Mouse (Mus musculus): ENCODE results near the gene Ngef. TPM values are rescaled to one million over a fixed set of nuclear protein-coding genes. Genes with fewer than 3 reads are reported as not detected.
"Not testable (repeated sequence)": the region's sequence is repeated elsewhere in the genome, so short reads cannot be mapped to it uniquely, and the experiment has no call there.

The Ngef gene
- polyA plus RNA-seq, 1 experiment from 2014 or later = 8.9 TPM

- Histone ChIP-seq H3K4me2 (peak overlapping the region; percentile 98), H3K4me1 (replicated peaks) (peaks cover 16% of the 10 kb centered on the region), H3K36me3 (no peaks in the 10 kb centered on the region), H3K4me3 (peak overlapping the region; percentile 74), H3K9ac (peak overlapping the region; percentile 85), H3K27me3 (peaks cover 44% of the 10 kb centered on the region), H3K9me3 (no peaks in the 10 kb centered on the region), H3K27ac (replicated peaks) (no peak overlapping the region)
- WGBS = 19% methylated on average over 26 of the region's 26 CpGs
- no peak; the same call in 1 of the 2 replicates for ATAC-seq (ENCODE audit: low read depth)
Observed at GRCm38 (mm10) chr1:87508591-87509560, 64.8 kb downstream of the Ngef start.

- no peaks in the 10 kb centered on the region for H3K36me3 ChIP-seq
- H3K27ac ChIP-seq (replicated peaks) = no peak overlapping the region
- peaks cover 16% of the 10 kb centered on the region for H3K4me1 ChIP-seq (replicated peaks)
- peaks cover 44% of the 10 kb centered on the region for H3K27me3 ChIP-seq
- ATAC-seq (ENCODE audit: low read depth) = no peak
- 56% methylated on average over 6 of the region's 6 CpGs for WGBS
- H3K9ac ChIP-seq = no peak overlapping the region
- no peak overlapping the region for H3K4me2 ChIP-seq
- H3K9me3 ChIP-seq = no peaks in the 10 kb centered on the region
- no peak overlapping the region for H3K4me3 ChIP-seq
Observed at GRCm38 (mm10) chr1:87507857-87508256, 65.8 kb downstream of the Ngef start.

GRCm38 (mm10) chr1:87505524-87505923 is 68.1 kb downstream of the Ngef start:
- Histone ChIP-seq H3K4me1 (replicated peaks) (peaks cover 14% of the 10 kb centered on the region), H3K27me3 (peaks cover 24% of the 10 kb centered on the region), H3K4me2 (no peak overlapping the region), H3K9ac (no peak overlapping the region), H3K4me3 (no peak overlapping the region), H3K27ac (replicated peaks) (no peak overlapping the region), H3K9me3 (no peaks in the 10 kb centered on the region), H3K36me3 (no peaks in the 10 kb centered on the region)
- WGBS = 91% methylated on average over 4 of the region's 4 CpGs
- no peak for ATAC-seq (ENCODE audit: low read depth)

GRCm38 (mm10) chr1:87493542-87493941 is 80.1 kb downstream of the Ngef start:
- no peaks in the 10 kb centered on the region for H3K9me3 ChIP-seq
- H3K4me2 ChIP-seq = no peak overlapping the region
- H3K27me3 ChIP-seq = no peaks in the 10 kb centered on the region
- H3K27ac ChIP-seq (replicated peaks) = no peak overlapping the region
- H3K4me3 ChIP-seq = no peak overlapping the region
- ATAC-seq (ENCODE audit: low read depth) = no peak
- no peaks in the 10 kb centered on the region for H3K36me3 ChIP-seq
- WGBS = 81% methylated on average over 4 of the region's 4 CpGs
- H3K4me1 ChIP-seq (replicated peaks) = no peaks in the 10 kb centered on the region
- no peak overlapping the region for H3K9ac ChIP-seq

GRCm38 (mm10) chr1:87492285-87492684 is 81.4 kb downstream of the Ngef start:
- Histone ChIP-seq H3K27ac (replicated peaks) (no peak overlapping the region), H3K27me3 (no peaks in the 10 kb centered on the region), H3K9me3 (no peaks in the 10 kb centered on the region), H3K4me2 (no peak overlapping the region), H3K36me3 (no peaks in the 10 kb centered on the region), H3K9ac (no peak overlapping the region), H3K4me1 (replicated peaks) (no peaks in the 10 kb centered on the region), H3K4me3 (no peak overlapping the region)
- 86% methylated on average over 3 of the region's 3 CpGs for WGBS
- no peak for ATAC-seq (ENCODE audit: low read depth)

GRCm38 (mm10) chr1:87486386-87486785 is 87.3 kb downstream of the Ngef start:
- no peaks in the 10 kb centered on the region for H3K36me3 ChIP-seq
- ATAC-seq (ENCODE audit: low read depth) = no peak

GRCm38 (mm10) chr1:87482546-87482945 is 91.1 kb downstream of the Ngef start:
- H3K9ac ChIP-seq = no peak overlapping the region
- 0 out of 2 replicates have a peak, but pooled peaks cover 5% of the 10 kb centered on the region for H3K4me1 ChIP-seq (replicated peaks)
- WGBS = 83% methylated on average over 4 of the region's 4 CpGs
- no peak overlapping the region for H3K4me2 ChIP-seq
- H3K27ac ChIP-seq (replicated peaks) = no peak overlapping the region
- no peak overlapping the region for H3K4me3 ChIP-seq
- no peak for ATAC-seq (ENCODE audit: low read depth)
- no peaks in the 10 kb centered on the region for H3K36me3 ChIP-seq
- H3K9me3 ChIP-seq = no peaks in the 10 kb centered on the region
- H3K27me3 ChIP-seq = no peaks in the 10 kb centered on the region

More at GRCm38 (mm10) chr1:87486386-87486785, 87.3 kb downstream of the Ngef start:
- Histone ChIP-seq H3K27me3 (no peaks in the 10 kb centered on the region), H3K9ac (no peak overlapping the region), H3K4me3 (no peak overlapping the region), H3K27ac (replicated peaks) (no peak overlapping the region), H3K9me3 (no peaks in the 10 kb centered on the region), H3K4me2 (no peak overlapping the region), H3K4me1 (replicated peaks) (0 out of 2 replicates have a peak, but pooled peaks cover 5% of the 10 kb centered on the region)
- WGBS = 83% methylated on average over 6 of the region's 6 CpGs

- peak overlapping the region; percentile 38 for H3K4me3 ChIP-seq
- 3% methylated on average over 41 of the region's 42 CpGs for WGBS
- H3K4me1 ChIP-seq (replicated peaks) = peaks cover 9% of the 10 kb centered on the region
- peak overlapping the region; percentile 60 for H3K9ac ChIP-seq
- ATAC-seq (ENCODE audit: low read depth) = peak; percentile 66; the same call in 1 of the 2 replicates
- no peaks in the 10 kb centered on the region for H3K36me3 ChIP-seq
- no peaks in the 10 kb centered on the region for H3K9me3 ChIP-seq
- H3K27me3 ChIP-seq = peaks cover 37% of the 10 kb centered on the region
- no peak overlapping the region for H3K27ac ChIP-seq (replicated peaks)
- H3K4me2 ChIP-seq = peak overlapping the region; percentile 73
Observed at GRCm38 (mm10) chr1:87475076-87475895, 98.4 kb downstream of the Ngef start.

GRCm38 (mm10) chr1:87472576-87472975 is 101.1 kb downstream of the Ngef start:
- 89% methylated on average over 7 of the region's 7 CpGs for WGBS

GRCm38 (mm10) chr1:87471914-87472313 is 101.8 kb downstream of the Ngef start:
- Histone ChIP-seq H3K9ac (no peak overlapping the region), H3K4me1 (replicated peaks) (peaks cover 9% of the 10 kb centered on the region), H3K4me3 (no peak overlapping the region), H3K9me3 (no peaks in the 10 kb centered on the region), H3K27me3 (peaks cover 33% of the 10 kb centered on the region), H3K4me2 (no peak overlapping the region), H3K27ac (replicated peaks) (no peak overlapping the region), H3K36me3 (no peaks in the 10 kb centered on the region)
- ATAC-seq (ENCODE audit: low read depth) = no peak
- 80% methylated on average over 7 of the region's 7 CpGs for WGBS

More at GRCm38 (mm10) chr1:87472576-87472975, 101.1 kb downstream of the Ngef start:
- no peak overlapping the region for H3K4me2 ChIP-seq
- no peak overlapping the region for H3K4me3 ChIP-seq
- H3K4me1 ChIP-seq (replicated peaks) = peaks cover 9% of the 10 kb centered on the region
- H3K27me3 ChIP-seq = peaks cover 37% of the 10 kb centered on the region
- H3K9me3 ChIP-seq = no peaks in the 10 kb centered on the region
- no peak overlapping the region for H3K27ac ChIP-seq (replicated peaks)
- no peak overlapping the region for H3K9ac ChIP-seq
- ATAC-seq (ENCODE audit: low read depth) = no peak
- H3K36me3 ChIP-seq = no peaks in the 10 kb centered on the region

- 33% methylated on average over 5 of the region's 10 CpGs for WGBS
Observed at GRCm38 (mm10) chr1:87469971-87470370, 103.7 kb downstream of the Ngef start, which contains the start of gene Snorc. Snorc (plus strand) TSS chr1:87470271.

GRCm38 (mm10) chr1:87468321-87468720 is 105.3 kb downstream of the Ngef start:
- 81% methylated on average over 6 of the region's 6 CpGs for WGBS
- no peaks in the 10 kb centered on the region; the same call in 1 of the 2 replicates for H3K27me3 ChIP-seq
- no peaks in the 10 kb centered on the region for H3K4me1 ChIP-seq (replicated peaks)
- no peaks in the 10 kb centered on the region for H3K9me3 ChIP-seq
- H3K4me3 ChIP-seq = no peak overlapping the region
- no peak overlapping the region for H3K4me2 ChIP-seq
- ATAC-seq (ENCODE audit: low read depth) = no peak
- H3K36me3 ChIP-seq = no peaks in the 10 kb centered on the region
- no peak overlapping the region for H3K9ac ChIP-seq
- no peak overlapping the region for H3K27ac ChIP-seq (replicated peaks)

More at GRCm38 (mm10) chr1:87469971-87470370, 103.7 kb downstream of the Ngef start, which contains the start of gene Snorc:
- H3K4me3 ChIP-seq; ATAC-seq (ENCODE audit: low read depth); H3K9me3 ChIP-seq; H3K27ac ChIP-seq (replicated peaks); H3K9ac ChIP-seq; H3K4me2 ChIP-seq; H3K4me1 ChIP-seq (replicated peaks); H3K36me3 ChIP-seq: not testable (repeated sequence)
- H3K27me3 ChIP-seq = peaks cover 14% of the 10 kb centered on the region

All from neural tube, embryonic 13.5 days (tissue).